Mouse (Mus musculus): ENCODE measurements at regions not wholly inside any gene's neighbourhood (a gene's known extent, or its start where the extent isn't known, plus 50 kb on each side); places are given as distances from the start of the nearest gene placed in this dataset.
A peak's percentile ranks its signal among the peaks of the same experiment; 100 is the strongest.
"Not testable (repeated sequence)": the region's sequence is repeated elsewhere in the genome, so short reads cannot be mapped to it uniquely, and the experiment has no call there.

- Histone ChIP-seq H3K9me3 (ENCODE audit: low read length) (no peaks in the 10 kb centered on the region), H3K27ac (ENCODE audit: low read depth, low read length) (no peak overlapping the region), H3K4me2 (ENCODE audit: low read depth, low read length, poor library complexity, severe bottlenecking) (no peak overlapping the region), H3K36me3 (ENCODE audit: insufficient read depth, low read length) (no peaks in the 10 kb centered on the region), H3K4me1 (ENCODE audit: insufficient read depth, low read length) (no peaks in the 10 kb centered on the region), H3K4me3 (ENCODE audit: low read depth, low read length) (no peak overlapping the region), H3K9ac (replicated peaks; ENCODE audit: low read length, poor library complexity, severe bottlenecking) (no peak overlapping the region), H3K27me3 (ENCODE audit: insufficient read depth, low read length) (no peaks in the 10 kb centered on the region)
- ATAC-seq (ENCODE audit: low FRiP score) (no peak), DNase-seq (ENCODE audit: low spot score) (no peak)
- no peak for TF ChIP-seq CTCF (IDR thresholded peaks at IDR 0.05)
- WGBS: 83% methylated on average over 1 of the region's 1 CpGs
These were observed 95.2 kb downstream of the Dusp6 start for GRCm38 (mm10) chr10:99358256-99358655.

DNA sequence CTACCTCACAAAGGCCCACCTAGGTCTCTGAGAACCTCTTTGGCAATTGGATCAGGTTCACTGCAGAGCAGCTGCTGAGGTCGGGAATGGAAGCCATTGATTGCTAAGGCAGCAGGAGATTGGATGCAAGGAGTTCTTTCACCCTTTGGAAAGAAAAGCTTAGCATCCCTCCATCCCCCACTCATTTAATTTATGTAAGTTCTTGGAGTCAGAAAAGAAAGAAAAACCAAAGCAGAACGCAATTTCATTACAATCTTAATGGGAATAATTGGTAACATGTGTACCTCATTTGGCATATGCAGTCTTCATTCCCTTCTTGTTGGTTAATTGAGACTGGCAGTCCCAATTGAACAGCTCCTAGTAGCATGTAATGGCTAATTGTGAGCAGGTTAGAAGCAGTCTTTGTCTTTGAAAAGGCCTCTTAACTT, 96.4 kb downstream of the Dusp6 start:
- H3K27ac ChIP-seq (ENCODE audit: low read depth, low read length): no peak overlapping the region
- ATAC-seq (ENCODE audit: low FRiP score) (no peak), DNase-seq (ENCODE audit: low spot score) (no peak)
- no peaks in the 10 kb centered on the region for H3K27me3 ChIP-seq (ENCODE audit: insufficient read depth, low read length)
- no peak overlapping the region for H3K4me3 ChIP-seq (ENCODE audit: low read depth, low read length)
- no peak overlapping the region for H3K4me2 ChIP-seq (ENCODE audit: low read depth, low read length, poor library complexity, severe bottlenecking)
- H3K9ac ChIP-seq (replicated peaks; ENCODE audit: low read length, poor library complexity, severe bottlenecking): no peak overlapping the region
- H3K36me3 ChIP-seq (ENCODE audit: insufficient read depth, low read length): no peaks in the 10 kb centered on the region
- no peaks in the 10 kb centered on the region for H3K9me3 ChIP-seq (ENCODE audit: low read length)
- WGBS: 35% methylated on average over 2 of the region's 2 CpGs
- no peak for TF ChIP-seq CTCF (IDR thresholded peaks at IDR 0.05)
- no peaks in the 10 kb centered on the region for H3K4me1 ChIP-seq (ENCODE audit: insufficient read depth, low read length)

- ATAC-seq (ENCODE audit: low FRiP score); H3K36me3 ChIP-seq (ENCODE audit: insufficient read depth, low read length): not testable (repeated sequence)
- WGBS: 50% methylated on average over 10 of the region's 10 CpGs
These were observed 97.6 kb downstream of the Dusp6 start for GRCm38 (mm10) chr10:99360601-99361000.

GRCm38 (mm10) chr10:99366162-99366561, 103.1 kb downstream of the Dusp6 start:
- no peak overlapping the region for H3K4me3 ChIP-seq (ENCODE audit: low read depth, low read length)
- H3K27ac ChIP-seq (ENCODE audit: low read depth, low read length): no peak overlapping the region
- no peaks in the 10 kb centered on the region for H3K27me3 ChIP-seq (ENCODE audit: insufficient read depth, low read length)
- ATAC-seq (ENCODE audit: low FRiP score) (no peak), DNase-seq (ENCODE audit: low spot score) (no peak)
- 91% methylated on average over 7 of the region's 7 CpGs for WGBS
- no peak overlapping the region for H3K9ac ChIP-seq (replicated peaks; ENCODE audit: low read length, poor library complexity, severe bottlenecking)
- H3K9me3 ChIP-seq (ENCODE audit: low read length): no peaks in the 10 kb centered on the region
- TF ChIP-seq CTCF (IDR thresholded peaks at IDR 0.05): no peak
- no peaks in the 10 kb centered on the region for H3K36me3 ChIP-seq (ENCODE audit: insufficient read depth, low read length)
- no peak overlapping the region for H3K4me2 ChIP-seq (ENCODE audit: low read depth, low read length, poor library complexity, severe bottlenecking)
- no peaks in the 10 kb centered on the region for H3K4me1 ChIP-seq (ENCODE audit: insufficient read depth, low read length)

More at GRCm38 (mm10) chr10:99360601-99361000, 97.6 kb downstream of the Dusp6 start:
- H3K4me1 ChIP-seq (ENCODE audit: insufficient read depth, low read length); H3K27ac ChIP-seq (ENCODE audit: low read depth, low read length); H3K27me3 ChIP-seq (ENCODE audit: insufficient read depth, low read length); H3K9me3 ChIP-seq (ENCODE audit: low read length); H3K4me2 ChIP-seq (ENCODE audit: low read depth, low read length, poor library complexity, severe bottlenecking); H3K9ac ChIP-seq (replicated peaks; ENCODE audit: low read length, poor library complexity, severe bottlenecking); DNase-seq (ENCODE audit: low spot score); H3K4me3 ChIP-seq (ENCODE audit: low read depth, low read length): not testable (repeated sequence)

DNA sequence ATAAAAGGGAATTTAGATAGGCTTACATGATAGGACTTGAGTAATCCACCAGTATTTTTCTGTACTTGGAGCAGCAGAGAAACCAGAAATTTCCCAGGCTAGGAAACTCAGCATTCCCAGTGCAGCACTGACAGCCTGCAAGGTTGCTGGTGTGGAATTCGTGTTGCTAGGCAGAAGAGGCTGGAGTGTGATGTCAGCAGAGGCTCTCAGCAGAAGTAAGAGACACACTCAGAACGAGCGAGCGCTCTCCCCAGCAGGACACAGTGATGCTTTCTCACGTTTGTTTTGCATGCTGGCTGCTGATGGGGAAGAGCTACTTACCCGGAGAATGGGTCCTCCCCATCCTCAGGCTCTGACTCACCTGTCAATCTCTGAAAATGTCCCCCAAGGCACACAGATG, 104.7 kb downstream of the Dusp6 start:
- no peak overlapping the region for H3K27ac ChIP-seq (ENCODE audit: low read depth, low read length)
- H3K36me3 ChIP-seq (ENCODE audit: insufficient read depth, low read length): no peaks in the 10 kb centered on the region
- ATAC-seq (ENCODE audit: low FRiP score): peak; percentile 75
- WGBS: 28% methylated on average over 6 of the region's 6 CpGs
- H3K9ac ChIP-seq (replicated peaks; ENCODE audit: low read length, poor library complexity, severe bottlenecking): no peak overlapping the region
- no peak overlapping the region for H3K4me3 ChIP-seq (ENCODE audit: low read depth, low read length)
- no peaks in the 10 kb centered on the region for H3K4me1 ChIP-seq (ENCODE audit: insufficient read depth, low read length)
- DNase-seq (ENCODE audit: low spot score): peak; percentile 62
- H3K27me3 ChIP-seq (ENCODE audit: insufficient read depth, low read length): no peaks in the 10 kb centered on the region
- no peak for TF ChIP-seq CTCF (IDR thresholded peaks at IDR 0.05)
- H3K9me3 ChIP-seq (ENCODE audit: low read length): no peaks in the 10 kb centered on the region
- H3K4me2 ChIP-seq (ENCODE audit: low read depth, low read length, poor library complexity, severe bottlenecking): no peak overlapping the region

- DNase-seq (ENCODE audit: low spot score) (peak; percentile 10), ATAC-seq (ENCODE audit: low FRiP score) (no peak)
- Histone ChIP-seq H3K4me1 (ENCODE audit: insufficient read depth, low read length) (0 out of 2 replicates have a peak, but pooled peaks cover 5% of the 10 kb centered on the region), H3K9ac (replicated peaks; ENCODE audit: low read length, poor library complexity, severe bottlenecking) (no peak overlapping the region), H3K4me3 (ENCODE audit: low read depth, low read length) (no peak overlapping the region), H3K4me2 (ENCODE audit: low read depth, low read length, poor library complexity, severe bottlenecking) (no peak overlapping the region), H3K27me3 (ENCODE audit: insufficient read depth, low read length) (no peaks in the 10 kb centered on the region), H3K36me3 (ENCODE audit: insufficient read depth, low read length) (no peaks in the 10 kb centered on the region), H3K27ac (ENCODE audit: low read depth, low read length) (no peak overlapping the region), H3K9me3 (ENCODE audit: low read length) (no peaks in the 10 kb centered on the region)
- TF ChIP-seq CTCF (IDR thresholded peaks at IDR 0.05): no peak
- WGBS: 49% methylated on average over 5 of the region's 5 CpGs
These were observed 112.1 kb downstream of the Dusp6 start for GRCm38 (mm10) chr10:99375101-99375500.
